Mouse (Mus musculus) 416B (cell line): Measurements from ENCODE around the gene Prss53.

Experiments used
- DNase-seq: peaks from one replicate; pipeline ENCODE4 v3.0.0; 2011; ENCODE audit warnings: low read depth

Prss53 gene

GRCm38 (mm10) chr7:127890798-127891197, at the start of gene Prss53:
Gene Prss53 (minus strand): TSS chr7:127890970.
- no peak for DNase-seq

- no peak for DNase-seq
Measured at GRCm38 (mm10) chr7:127936216-127936884, 45.6 kb upstream of the Prss53 start.

GRCm38 (mm10) chr7:127935748-127936159, 45.0 kb upstream of the Prss53 start:
- no peak for DNase-seq

GRCm38 (mm10) chr7:127935028-127935722, 44.4 kb upstream of the Prss53 start:
- peak; percentile 97 for DNase-seq

- DNase-seq, result no peak
Measured at GRCm38 (mm10) chr7:127934075-127934474, 43.3 kb upstream of the Prss53 start.

- no peak for DNase-seq
Measured at GRCm38 (mm10) chr7:127932273-127933031, 41.7 kb upstream of the Prss53 start.

- peak; percentile 63 for DNase-seq
Measured at GRCm38 (mm10) chr7:127931351-127932135, 40.8 kb upstream of the Prss53 start.

GRCm38 (mm10) chr7:127930636-127931035, 39.9 kb upstream of the Prss53 start:
- no peak for DNase-seq

GRCm38 (mm10) chr7:127929923-127930322, 39.2 kb upstream of the Prss53 start, which contains the start of gene Prss8:
Gene Prss8 (minus strand): TSS chr7:127930104.
- DNase-seq, result no peak

GRCm38 (mm10) chr7:127928596-127928995, 37.8 kb upstream of the Prss53 start:
- DNase-seq, result no peak

GRCm38 (mm10) chr7:127927726-127928125, 37.0 kb upstream of the Prss53 start:
- no peak for DNase-seq

GRCm38 (mm10) chr7:127926846-127927245, 36.1 kb upstream of the Prss53 start:
- no peak for DNase-seq

- DNase-seq, result no peak
Measured at GRCm38 (mm10) chr7:127926066-127926465, 35.3 kb upstream of the Prss53 start.

GRCm38 (mm10) chr7:127925252-127925651, 34.5 kb upstream of the Prss53 start:
- no peak for DNase-seq

GRCm38 (mm10) chr7:127923714-127924113, 32.9 kb upstream of the Prss53 start:
- DNase-seq, result no peak

- DNase-seq, result peak; percentile 70
Measured at GRCm38 (mm10) chr7:127922451-127923275, 31.9 kb upstream of the Prss53 start.

- peak; percentile 62 for DNase-seq
Measured at GRCm38 (mm10) chr7:127921516-127921915, 30.7 kb upstream of the Prss53 start.

GRCm38 (mm10) chr7:127919290-127919689, 28.5 kb upstream of the Prss53 start:
- peak; percentile 58 for DNase-seq

- peak; percentile 81 for DNase-seq
Measured at GRCm38 (mm10) chr7:127918203-127918602, 27.4 kb upstream of the Prss53 start.

- peak; percentile 72 for DNase-seq
Measured at GRCm38 (mm10) chr7:127915293-127915692, 24.5 kb upstream of the Prss53 start.

- DNase-seq, result no peak
Measured at GRCm38 (mm10) chr7:127912938-127913337, 22.2 kb upstream of the Prss53 start.
